ENCODE assay signal across 24 mouse cellular contexts in genomic region chr12:27513253-27513652, GRCm38 (mm10).
"Had no signal": no experiment of that assay in that cellular context is flagged by ENCODE, and none has a peak within 500 bp of the region (broad histone marks: within the 10 kb centered on the region; RNA-seq: fewer than 3 reads in every experiment).

No protein-coding gene starts in this region.

- ATAC-seq: hindbrain, embryonic 16.5 days; inflammation-experienced regulatory T-cells, adult 6 months; intestine, embryonic 15.5 days; intestine, postnatal 0 days; liver, embryonic 12.5 days had no signal

- H3K36me3 ChIP-seq: heart, embryonic 10.5 days; heart, embryonic 12.5 days; hindbrain, embryonic 10.5 days; hindbrain, embryonic 12.5 days; intestine, embryonic 15.5 days; limb, embryonic 13.5 days; limb, embryonic 15.5 days; liver, embryonic 12.5 days had no signal

- H3K9me3 ChIP-seq: heart, embryonic 10.5 days; heart, embryonic 12.5 days; hindbrain, embryonic 10.5 days; hindbrain, embryonic 12.5 days; intestine, embryonic 15.5 days; limb, embryonic 13.5 days; limb, embryonic 15.5 days; liver, embryonic 12.5 days had no signal

- H3K4me1 ChIP-seq: heart, embryonic 10.5 days; heart, embryonic 12.5 days; hindbrain, embryonic 10.5 days; hindbrain, embryonic 12.5 days; intestine, embryonic 15.5 days; limb, embryonic 13.5 days; limb, embryonic 15.5 days; liver, embryonic 12.5 days had no signal

- DNase-seq: gastrocnemius, postnatal 14 days; heart, adult 18-20 months; heart, postnatal 10 days; heart, postnatal 4 days; kidney, adult 18-20 months; kidney, adult 8-10 months; kidney, postnatal 10 days; kidney, postnatal 25 days; kidney, postnatal 4 days had no signal

- H3K9ac ChIP-seq: heart, embryonic 12.5 days; hindbrain, embryonic 12.5 days; hindbrain, embryonic 14.5 days; intestine, embryonic 15.5 days; limb, embryonic 13.5 days; limb, embryonic 15.5 days; liver, embryonic 12.5 days; liver, embryonic 14.5 days had no signal

- H3K4me2 ChIP-seq: heart, embryonic 12.5 days; hindbrain, embryonic 12.5 days; hindbrain, embryonic 14.5 days; intestine, embryonic 15.5 days; limb, embryonic 13.5 days; limb, embryonic 15.5 days; liver, embryonic 12.5 days had no signal

- H3K27ac ChIP-seq: heart, embryonic 10.5 days; hindbrain, embryonic 10.5 days; hindbrain, embryonic 12.5 days; hindbrain, embryonic 14.5 days; intestine, embryonic 15.5 days; layer of hippocampus, adult 2 months; left cerebral cortex, adult 2 months; limb, embryonic 13.5 days; limb, embryonic 15.5 days; liver, embryonic 12.5 days; liver, embryonic 14.5 days had no signal

- H3K27me3 ChIP-seq: heart, embryonic 12.5 days; hindbrain, embryonic 12.5 days; intestine, embryonic 15.5 days; limb, embryonic 13.5 days; limb, embryonic 15.5 days; liver, embryonic 12.5 days had no signal

- H3K4me3 ChIP-seq: heart, embryonic 10.5 days; heart, embryonic 12.5 days; hindbrain, embryonic 10.5 days; hindbrain, embryonic 12.5 days; intestine, embryonic 15.5 days; layer of hippocampus, adult 2 months; left cerebral cortex, adult 2 months; limb, embryonic 13.5 days; limb, embryonic 15.5 days; liver, embryonic 12.5 days had no signal
